Mouse (Mus musculus) kidney, postnatal 14 days (tissue): ENCODE data around the gene Rwdd2b.

Experiments
- DNase-seq: peaks from one replicate; pipeline ENCODE4 v3.0.0; 2022; ENCODE audit warnings: mixed read lengths

The Rwdd2b gene

DNA sequence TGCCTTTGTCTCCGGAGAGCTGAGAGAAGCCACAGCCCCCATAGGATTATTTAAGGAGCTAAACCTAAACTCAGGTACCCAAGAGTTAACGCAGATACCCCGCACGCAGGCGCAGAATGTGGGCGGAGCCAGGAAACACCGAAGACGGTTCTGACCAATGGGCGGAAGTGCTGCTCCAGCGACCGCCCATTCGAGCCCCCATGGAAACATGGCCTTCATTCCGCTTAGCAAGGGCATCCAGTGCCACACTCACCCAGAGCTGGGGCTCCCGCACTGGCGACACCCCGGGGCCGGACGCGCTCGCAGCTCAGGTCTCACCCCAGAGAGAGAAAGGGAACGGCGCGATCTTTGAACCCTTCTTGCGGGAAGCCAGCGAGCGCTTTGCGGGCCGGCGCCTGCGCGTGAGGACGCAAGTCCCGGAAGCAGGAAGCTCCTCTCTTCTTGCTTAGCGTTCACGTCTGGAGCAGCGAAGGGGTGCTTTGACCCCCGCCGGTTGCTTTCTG, at the start of gene Rwdd2b:
Gene Rwdd2b, minus strand, starts transcription at position 390 of the 503 bp plus-strand sequence.
- peak; percentile 96 for DNase-seq

DNA sequence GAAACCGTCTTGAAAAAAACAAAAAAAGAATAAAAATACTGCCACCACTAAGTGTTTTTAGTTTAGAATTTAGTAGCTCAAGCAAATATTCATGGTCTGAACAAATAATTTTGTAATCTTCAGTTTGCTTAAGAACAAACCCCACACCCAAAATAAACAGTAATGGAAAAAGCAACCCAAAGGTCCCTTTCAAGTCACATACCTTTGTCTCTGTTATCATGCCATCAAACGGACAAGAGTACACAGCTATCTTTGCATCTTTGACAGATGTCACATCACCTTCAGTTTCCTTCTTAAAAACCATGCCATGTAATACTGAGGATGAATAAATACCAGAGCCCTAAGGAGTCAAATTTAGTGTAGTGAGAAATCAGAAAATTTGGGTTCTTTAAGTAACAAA, 48.2 kb upstream of the Rwdd2b start:
- no peak for DNase-seq

GRCm38 (mm10) chr16:87486739-87487138, 46.4 kb upstream of the Rwdd2b start:
- DNase-seq = no peak

DNA sequence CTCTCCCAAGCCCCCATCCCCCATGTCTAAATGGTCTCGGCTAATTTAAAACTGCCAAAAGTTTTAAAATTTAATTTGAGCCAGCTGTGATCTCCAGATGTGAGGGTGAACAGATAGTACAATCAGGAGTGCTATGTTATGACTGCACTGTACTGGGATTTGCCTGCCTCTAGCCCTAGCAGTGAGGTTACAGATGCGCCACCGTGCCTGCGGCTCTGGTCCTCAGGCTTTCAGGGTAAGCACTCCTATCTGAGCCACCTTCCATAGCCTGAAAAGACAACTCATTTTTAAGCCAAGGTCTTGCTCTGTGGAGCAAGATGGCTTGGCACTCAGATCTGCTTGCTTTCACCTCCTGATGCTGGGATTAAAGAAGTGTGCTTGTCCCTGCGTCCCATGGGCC, 44.0 kb upstream of the Rwdd2b start:
- DNase-seq = no peak

- no peak for DNase-seq
Measured at GRCm38 (mm10) chr16:87470579-87470978, 30.2 kb upstream of the Rwdd2b start.

- no peak for DNase-seq
Measured at GRCm38 (mm10) chr16:87458752-87459151, 18.4 kb upstream of the Rwdd2b start.

DNA sequence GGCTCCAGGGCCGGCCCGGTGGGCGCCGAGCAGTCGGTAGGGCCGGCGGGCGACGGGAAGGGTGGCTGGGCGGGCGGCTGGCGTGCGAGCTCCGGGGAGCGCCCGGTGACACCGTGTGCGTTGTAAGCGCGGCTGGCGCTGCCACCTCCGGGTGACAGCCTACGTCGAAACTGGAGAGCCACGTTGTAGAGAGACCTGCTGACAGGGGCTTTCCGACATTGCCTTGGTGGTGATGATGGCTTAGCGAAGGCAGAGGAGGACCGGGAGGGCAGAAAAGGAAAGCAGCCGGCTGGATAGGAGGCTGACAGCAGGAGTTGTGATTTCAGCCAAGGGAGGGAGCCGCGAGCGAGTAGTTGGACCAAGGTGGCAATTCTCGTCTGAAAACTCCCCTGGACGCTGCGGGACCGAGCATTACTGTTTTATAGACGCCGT, 14.8 kb upstream of the Rwdd2b start:
- DNase-seq = no peak

GRCm38 (mm10) chr16:87454419-87455179, 14.2 kb upstream of the Rwdd2b start, which contains the start of gene Usp16:
Gene Usp16, plus strand, starts transcription at chr16:87454703.
- peak; percentile 93 for DNase-seq

- no peak for DNase-seq
Measured at GRCm38 (mm10) chr16:87453226-87453625, 12.9 kb upstream of the Rwdd2b start.

- no peak for DNase-seq
Measured at GRCm38 (mm10) chr16:87445528-87445927, 5.2 kb upstream of the Rwdd2b start.

DNA sequence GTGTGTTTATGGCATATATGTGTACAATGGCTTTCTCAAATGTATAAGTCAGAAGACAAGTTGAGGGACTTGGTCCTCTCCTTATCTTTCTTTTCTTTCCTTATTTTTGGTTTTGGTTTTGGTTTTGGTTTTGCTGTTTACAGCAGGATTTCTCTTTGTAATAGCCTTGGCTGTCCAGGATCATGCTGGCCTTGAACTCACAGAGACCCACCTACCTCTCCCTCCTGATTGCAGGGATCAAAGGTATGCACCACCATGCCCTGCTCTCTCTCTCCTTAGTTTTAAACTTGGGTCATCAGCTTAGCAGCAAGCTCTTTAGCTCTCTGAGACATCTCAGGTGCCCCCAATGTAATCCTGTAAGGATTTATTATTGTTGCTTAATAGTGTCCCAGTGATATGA, 4.7 kb upstream of the Rwdd2b start:
- DNase-seq = no peak

DNA sequence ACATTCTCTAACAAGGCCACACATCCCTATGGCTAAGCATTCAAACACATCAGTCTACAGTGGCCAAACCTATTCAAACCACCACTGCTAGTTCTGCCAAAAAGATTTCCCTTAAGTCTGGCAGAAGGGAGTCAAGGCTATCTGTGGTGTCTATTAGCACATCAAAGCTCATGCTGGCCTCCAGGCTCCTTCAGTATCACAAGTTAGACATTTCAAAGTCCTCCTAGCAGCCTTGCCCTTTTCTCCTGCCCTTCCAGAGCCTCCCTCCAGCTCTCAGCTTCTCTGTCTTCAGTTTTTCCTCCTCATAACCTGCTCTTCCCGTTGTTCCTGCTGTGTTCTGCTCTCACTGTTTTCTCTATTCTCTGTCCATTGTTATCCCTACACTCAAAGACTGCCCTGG, 3.7 kb upstream of the Rwdd2b start:
- no peak for DNase-seq

DNA sequence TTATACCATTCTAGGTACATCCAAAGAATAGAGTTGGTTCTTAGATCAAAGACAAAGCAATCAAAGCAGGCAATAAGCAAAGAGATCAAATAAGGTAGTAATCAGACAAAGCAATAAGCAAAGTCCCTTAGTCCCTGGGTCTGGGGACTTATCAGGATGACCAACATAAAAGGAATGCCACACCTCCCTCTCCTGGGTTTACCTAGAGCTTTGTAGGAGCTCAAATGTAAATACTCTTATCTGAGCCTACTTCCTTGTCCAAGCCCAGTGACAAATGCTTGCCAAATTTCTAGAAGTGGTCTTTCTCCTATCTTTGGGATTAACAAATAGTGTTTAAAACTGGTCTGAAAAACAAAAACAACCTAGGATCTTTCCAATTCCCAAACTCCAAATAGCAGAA, 2.9 kb upstream of the Rwdd2b start:
- no peak for DNase-seq

DNA sequence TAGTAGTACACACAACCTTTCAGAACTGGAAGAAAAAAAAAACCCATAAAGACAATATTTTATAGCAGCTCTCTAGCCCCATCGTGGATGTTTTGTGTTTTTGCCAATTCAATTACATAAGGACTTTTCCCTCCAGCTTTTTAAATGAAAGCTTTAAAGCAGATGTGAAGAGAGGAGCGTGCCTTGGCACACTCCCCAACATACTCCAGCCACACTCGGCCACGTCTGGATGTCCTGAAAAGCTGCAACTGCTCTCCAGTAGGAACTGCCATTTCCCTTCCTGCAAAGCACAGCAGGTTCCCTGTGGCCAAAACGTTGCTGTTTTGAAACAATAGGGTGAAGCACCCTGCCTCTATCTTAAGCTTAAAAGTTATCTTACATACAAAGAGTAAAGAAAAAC, 1.9 kb upstream of the Rwdd2b start:
- DNase-seq = no peak

- DNase-seq = peak; percentile 50
Measured at GRCm38 (mm10) chr16:87441089-87441488, 716 bp upstream of the Rwdd2b start.

- DNase-seq = no peak
Measured at GRCm38 (mm10) chr16:87438697-87439096, 1.7 kb downstream of the Rwdd2b start.

DNA sequence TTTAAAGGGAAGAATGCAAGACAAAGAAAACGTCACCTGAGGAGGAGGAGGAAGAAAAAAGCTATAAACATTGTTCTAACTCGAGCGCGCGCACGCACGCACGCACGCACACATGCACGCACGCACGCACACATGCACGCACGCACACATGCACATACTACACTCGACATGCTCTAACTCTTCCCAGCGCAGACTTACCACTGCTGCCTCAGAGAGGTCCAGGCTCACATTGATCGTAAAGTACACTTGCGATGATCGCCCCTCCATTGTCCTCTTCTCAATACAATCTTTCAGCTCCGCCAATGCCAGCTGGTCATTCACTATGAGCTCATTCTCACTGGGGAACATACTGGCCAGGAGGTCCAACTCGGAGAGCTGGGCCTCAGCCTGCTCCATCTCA, 3.3 kb downstream of the Rwdd2b start:
- no peak for DNase-seq

- no peak for DNase-seq
Measured at GRCm38 (mm10) chr16:87435411-87436205, 4.8 kb downstream of the Rwdd2b start.

- DNase-seq = peak; percentile 50
Measured at GRCm38 (mm10) chr16:87434946-87435345, 5.4 kb downstream of the Rwdd2b start.

GRCm38 (mm10) chr16:87434266-87434665, 6.1 kb downstream of the Rwdd2b start:
- no peak for DNase-seq

- peak; percentile 98 for DNase-seq
Measured at GRCm38 (mm10) chr16:87432033-87432814, 8.1 kb downstream of the Rwdd2b start, which contains the start of gene Ltn1. Gene Ltn1, minus strand, starts transcription at chr16:87432612.

- no peak for DNase-seq
Measured at GRCm38 (mm10) chr16:87427516-87427915, 12.9 kb downstream of the Rwdd2b start.

GRCm38 (mm10) chr16:87420662-87421061, 19.7 kb downstream of the Rwdd2b start:
- DNase-seq = no peak
